Mouse (Mus musculus): ENCODE results near the gene Atrnl1. TPM values are rescaled to one million over a fixed set of nuclear protein-coding genes. Genes with fewer than 3 reads are reported as not detected.

The Atrnl1 gene
- polyA plus RNA-seq, 1 experiment from 2014 or later = 2.6 TPM

DNA sequence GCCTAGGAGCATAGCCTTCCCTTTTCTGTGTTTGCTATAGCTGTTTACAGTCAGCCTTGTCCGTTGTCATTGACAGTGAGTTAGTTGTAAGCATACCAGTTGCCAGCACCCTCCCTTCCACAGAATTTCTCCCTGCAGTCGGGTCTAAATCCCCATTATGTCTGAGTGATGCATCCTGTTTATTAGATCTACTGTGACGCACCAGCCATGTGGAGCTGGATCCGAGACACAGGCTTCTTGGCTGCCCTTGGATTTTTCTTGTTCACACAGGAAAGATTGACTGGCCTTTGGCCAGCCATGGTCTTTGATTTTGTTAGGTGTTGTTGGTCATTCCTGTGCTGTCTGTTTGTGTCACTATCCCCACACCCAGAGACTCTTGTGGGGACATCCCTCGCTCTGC lies 102.3 kb downstream of the Atrnl1 start:
- H3K9ac ChIP-seq (ENCODE audit: low read length) = no peak overlapping the region
- H3K36me3 ChIP-seq (ENCODE audit: control insufficient read depth, insufficient read depth) = peaks cover 9% of the 10 kb centered on the region; the same call in 1 of the 2 replicates
- H3K9me3 ChIP-seq (replicated peaks; ENCODE audit: control insufficient read depth, low read length) = no peaks in the 10 kb centered on the region
- WGBS = 68% methylated on average over 5 of the region's 5 CpGs
- no peaks in the 10 kb centered on the region for H3K27me3 ChIP-seq (ENCODE audit: control insufficient read depth, insufficient read depth, low read length)
- H3K4me2 ChIP-seq (ENCODE audit: low read depth, low read length) = no peak overlapping the region
- ATAC-seq (replicated peaks; ENCODE audit: extremely low read depth, insufficient read depth, low FRiP score) = no peak
- no peaks in the 10 kb centered on the region for H3K4me1 ChIP-seq (ENCODE audit: control insufficient read depth, insufficient read depth, low read length)
- no peak overlapping the region for H3K4me3 ChIP-seq (ENCODE audit: low read length)
- H3K27ac ChIP-seq (ENCODE audit: low read length) = no peak overlapping the region

DNA sequence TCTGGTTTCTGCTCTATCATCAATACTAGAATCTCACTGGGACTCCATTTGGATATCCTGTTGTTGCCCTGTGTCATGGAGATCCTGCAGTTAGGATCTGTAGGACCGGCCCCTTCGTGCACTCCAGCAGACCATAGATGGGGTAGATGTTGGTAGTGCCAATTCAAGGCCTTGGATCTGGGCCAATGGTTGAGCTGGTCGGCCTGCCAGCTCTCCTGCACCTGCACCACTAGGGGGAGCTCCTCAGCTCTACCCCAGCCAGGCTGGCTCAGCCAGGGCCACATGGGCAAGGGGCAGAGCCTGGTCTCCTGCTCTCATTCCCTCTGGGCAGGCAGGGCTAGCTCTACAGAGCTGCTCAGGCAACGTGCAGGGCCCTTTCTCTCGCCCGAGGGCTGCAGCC lies 114.1 kb downstream of the Atrnl1 start:
- no peaks in the 10 kb centered on the region for H3K9me3 ChIP-seq (replicated peaks; ENCODE audit: control insufficient read depth, low read length)
- no peak overlapping the region for H3K27ac ChIP-seq (ENCODE audit: low read length)
- H3K4me3 ChIP-seq (ENCODE audit: low read length) = no peak overlapping the region
- no peaks in the 10 kb centered on the region for H3K4me1 ChIP-seq (ENCODE audit: control insufficient read depth, insufficient read depth, low read length)
- H3K9ac ChIP-seq (ENCODE audit: low read length) = no peak overlapping the region
- no peaks in the 10 kb centered on the region for H3K27me3 ChIP-seq (ENCODE audit: control insufficient read depth, insufficient read depth, low read length)
- no peak overlapping the region for H3K4me2 ChIP-seq (ENCODE audit: low read depth, low read length)
- ATAC-seq (replicated peaks; ENCODE audit: extremely low read depth, insufficient read depth, low FRiP score) = no peak
- WGBS = 79% methylated on average over 6 of the region's 6 CpGs
- H3K36me3 ChIP-seq (ENCODE audit: control insufficient read depth, insufficient read depth) = no peaks in the 10 kb centered on the region

DNA sequence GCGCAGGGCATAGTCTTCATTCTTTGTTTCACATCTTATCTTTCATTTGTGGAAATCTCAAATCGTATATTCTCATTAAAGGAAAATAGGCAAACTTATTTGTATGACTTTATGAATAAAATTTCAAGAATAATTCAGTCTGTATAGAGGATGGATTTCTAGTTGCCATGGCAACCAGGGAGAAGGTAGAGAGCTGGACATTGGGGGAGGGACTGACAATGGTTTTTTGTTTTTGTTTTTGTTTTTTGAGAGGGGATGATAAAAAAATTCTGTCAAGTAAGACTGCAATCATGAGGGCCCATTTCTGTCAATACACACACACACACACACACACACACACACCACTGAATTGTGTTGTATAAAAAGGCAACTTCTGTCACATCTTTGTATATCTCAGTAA lies 114.5 kb downstream of the Atrnl1 start:
- H3K4me2 ChIP-seq (ENCODE audit: low read depth, low read length) = no peak overlapping the region
- WGBS = 91% methylated on average over 2 of the region's 2 CpGs
- ATAC-seq (replicated peaks; ENCODE audit: extremely low read depth, insufficient read depth, low FRiP score) = no peak
- no peaks in the 10 kb centered on the region for H3K4me1 ChIP-seq (ENCODE audit: control insufficient read depth, insufficient read depth, low read length)
- H3K27me3 ChIP-seq (ENCODE audit: control insufficient read depth, insufficient read depth, low read length) = no peaks in the 10 kb centered on the region
- H3K4me3 ChIP-seq (ENCODE audit: low read length) = no peak overlapping the region
- no peaks in the 10 kb centered on the region for H3K9me3 ChIP-seq (replicated peaks; ENCODE audit: control insufficient read depth, low read length)
- H3K27ac ChIP-seq (ENCODE audit: low read length) = no peak overlapping the region
- H3K36me3 ChIP-seq (ENCODE audit: control insufficient read depth, insufficient read depth) = no peaks in the 10 kb centered on the region
- H3K9ac ChIP-seq (ENCODE audit: low read length) = no peak overlapping the region

DNA sequence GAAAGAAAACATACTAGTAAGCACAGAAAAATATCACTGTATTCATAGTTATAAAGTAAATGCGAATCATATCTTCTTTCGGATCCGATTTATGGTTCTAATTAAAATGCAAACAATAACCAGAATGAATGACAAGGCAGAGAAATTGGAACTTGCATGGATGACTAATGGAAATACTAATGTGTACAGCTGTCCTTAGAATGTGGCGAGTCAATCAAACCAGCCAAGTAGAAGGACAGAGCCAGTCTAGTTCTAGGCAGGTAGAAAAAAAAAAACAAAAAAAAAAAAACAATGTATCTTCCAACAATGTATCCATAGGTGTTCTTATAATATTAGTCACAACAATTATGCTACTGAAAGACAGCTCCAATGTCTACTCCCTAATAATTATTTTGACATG lies 116.2 kb downstream of the Atrnl1 start:
- no peak overlapping the region for H3K4me3 ChIP-seq (ENCODE audit: low read length)
- no peaks in the 10 kb centered on the region for H3K36me3 ChIP-seq (ENCODE audit: control insufficient read depth, insufficient read depth)
- H3K9ac ChIP-seq (ENCODE audit: low read length) = no peak overlapping the region
- no peak overlapping the region for H3K27ac ChIP-seq (ENCODE audit: low read length)
- H3K4me2 ChIP-seq (ENCODE audit: low read depth, low read length) = no peak overlapping the region
- H3K9me3 ChIP-seq (replicated peaks; ENCODE audit: control insufficient read depth, low read length) = no peaks in the 10 kb centered on the region
- H3K27me3 ChIP-seq (ENCODE audit: control insufficient read depth, insufficient read depth, low read length) = no peaks in the 10 kb centered on the region
- ATAC-seq (replicated peaks; ENCODE audit: extremely low read depth, insufficient read depth, low FRiP score) = no peak
- WGBS = 97% methylated on average over 4 of the region's 4 CpGs
- no peaks in the 10 kb centered on the region for H3K4me1 ChIP-seq (ENCODE audit: control insufficient read depth, insufficient read depth, low read length)

DNA sequence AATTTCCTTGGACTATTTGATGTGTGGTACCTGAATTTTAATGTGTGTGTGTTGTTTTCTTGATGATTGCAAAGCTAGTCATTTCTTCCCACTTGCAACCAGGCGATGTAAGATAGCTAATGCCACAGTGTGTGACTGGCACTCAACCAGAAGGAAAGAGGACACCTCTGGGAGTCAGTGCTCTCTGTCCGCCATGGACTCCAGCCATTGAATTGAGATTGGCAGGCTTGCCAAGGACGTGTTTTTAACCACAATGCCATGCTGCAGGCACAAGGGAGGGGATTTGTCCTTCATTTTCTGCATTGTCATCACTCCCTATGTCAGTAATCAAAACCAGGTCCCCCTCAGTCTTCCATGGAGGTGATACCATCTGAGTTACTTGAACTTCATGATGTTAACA lies 126.6 kb downstream of the Atrnl1 start:
- Histone ChIP-seq H3K9me3 (replicated peaks; ENCODE audit: control insufficient read depth, low read length) (no peaks in the 10 kb centered on the region), H3K27me3 (ENCODE audit: control insufficient read depth, insufficient read depth, low read length) (no peaks in the 10 kb centered on the region), H3K9ac (ENCODE audit: low read length) (no peak overlapping the region), H3K27ac (ENCODE audit: low read length) (no peak overlapping the region), H3K4me3 (ENCODE audit: low read length) (no peak overlapping the region), H3K4me2 (ENCODE audit: low read depth, low read length) (no peak overlapping the region), H3K4me1 (ENCODE audit: control insufficient read depth, insufficient read depth, low read length) (no peaks in the 10 kb centered on the region), H3K36me3 (ENCODE audit: control insufficient read depth, insufficient read depth) (peaks cover 9% of the 10 kb centered on the region; the same call in 1 of the 2 replicates)
- ATAC-seq (replicated peaks; ENCODE audit: extremely low read depth, insufficient read depth, low FRiP score) = no peak
- WGBS = 78% methylated on average over 3 of the region's 3 CpGs

DNA sequence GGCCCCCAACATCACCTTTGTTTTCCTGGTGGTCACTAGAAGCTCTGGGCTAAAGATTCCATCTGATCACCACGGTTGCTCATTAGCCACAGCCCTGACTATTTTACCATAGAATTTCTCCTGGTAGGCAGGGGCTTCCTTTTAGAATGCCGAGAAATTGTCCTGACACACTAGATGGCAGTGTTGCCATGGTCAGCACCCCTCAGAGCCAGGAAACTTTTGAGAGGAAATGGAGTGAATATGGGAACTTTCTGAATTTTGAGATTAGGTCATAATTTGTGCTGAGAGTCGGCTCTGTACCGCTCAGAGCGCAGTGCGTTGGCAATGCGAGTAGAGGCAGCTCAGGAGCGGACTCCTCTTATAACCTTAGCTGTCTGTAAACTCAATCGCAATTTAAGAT lies 134.7 kb downstream of the Atrnl1 start:
- Histone ChIP-seq H3K4me3 (ENCODE audit: low read length) (no peak overlapping the region), H3K27ac (ENCODE audit: low read length) (no peak overlapping the region), H3K27me3 (ENCODE audit: control insufficient read depth, insufficient read depth, low read length) (no peaks in the 10 kb centered on the region), H3K9ac (ENCODE audit: low read length) (no peak overlapping the region), H3K36me3 (ENCODE audit: control insufficient read depth, insufficient read depth) (no peaks in the 10 kb centered on the region), H3K4me2 (ENCODE audit: low read depth, low read length) (no peak overlapping the region), H3K4me1 (ENCODE audit: control insufficient read depth, insufficient read depth, low read length) (no peaks in the 10 kb centered on the region), H3K9me3 (replicated peaks; ENCODE audit: control insufficient read depth, low read length) (no peaks in the 10 kb centered on the region)
- ATAC-seq (replicated peaks; ENCODE audit: extremely low read depth, insufficient read depth, low FRiP score) = no peak
- WGBS = 52% methylated on average over 9 of the region's 9 CpGs

DNA sequence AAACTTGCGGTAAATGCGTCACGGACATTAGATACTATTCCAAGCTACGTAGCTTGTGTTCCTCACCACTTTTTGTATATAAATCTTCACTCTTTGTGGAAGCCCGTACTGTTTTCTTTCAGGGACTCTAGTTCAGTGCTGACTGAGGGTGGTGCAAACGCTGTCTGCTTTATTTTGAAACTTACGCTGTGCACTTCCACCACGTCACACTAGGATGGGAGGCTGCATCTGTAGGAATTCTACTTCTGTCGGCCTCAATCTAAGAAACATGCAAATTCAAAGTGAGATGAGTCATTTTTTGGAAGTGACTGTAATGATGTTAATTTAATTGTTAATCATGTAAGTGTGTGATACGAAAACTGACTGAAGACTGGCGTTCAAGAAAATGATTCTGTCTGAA lies 135.7 kb downstream of the Atrnl1 start:
- 89% methylated on average over 11 of the region's 11 CpGs for WGBS

DNA sequence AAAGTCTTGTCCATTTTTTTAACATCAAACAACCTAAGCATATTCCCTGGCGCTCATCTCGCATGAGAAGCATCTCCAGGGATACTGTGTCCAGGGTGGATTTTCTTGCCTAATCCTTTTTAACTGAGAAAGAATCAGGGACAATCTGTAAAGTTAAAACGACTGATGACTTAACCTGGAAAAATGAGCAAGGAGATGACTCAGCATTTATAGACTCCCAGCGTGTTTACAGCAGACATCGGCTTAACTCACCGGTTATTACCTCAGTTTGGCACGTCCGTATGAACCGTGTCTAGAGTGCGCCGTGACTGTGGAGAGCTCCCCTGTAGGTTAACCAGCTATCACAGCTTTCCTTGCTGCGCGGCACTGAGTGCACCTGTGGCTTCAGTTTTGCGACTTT lies 141.4 kb downstream of the Atrnl1 start:
- Histone ChIP-seq H3K4me3 (ENCODE audit: low read length) (no peak overlapping the region), H3K4me2 (ENCODE audit: low read depth, low read length) (no peak overlapping the region), H3K27me3 (ENCODE audit: control insufficient read depth, insufficient read depth, low read length) (no peaks in the 10 kb centered on the region), H3K36me3 (ENCODE audit: control insufficient read depth, insufficient read depth) (no peaks in the 10 kb centered on the region), H3K9me3 (replicated peaks; ENCODE audit: control insufficient read depth, low read length) (no peaks in the 10 kb centered on the region), H3K9ac (ENCODE audit: low read length) (no peak overlapping the region), H3K4me1 (ENCODE audit: control insufficient read depth, insufficient read depth, low read length) (no peaks in the 10 kb centered on the region), H3K27ac (ENCODE audit: low read length) (no peak overlapping the region)
- 94% methylated on average over 14 of the region's 14 CpGs for WGBS
- no peak for ATAC-seq (replicated peaks; ENCODE audit: extremely low read depth, insufficient read depth, low FRiP score)

More for the DNA sequence above, 135.7 kb downstream of the Atrnl1 start:
- Histone ChIP-seq H3K27ac (ENCODE audit: low read length) (no peak overlapping the region), H3K4me1 (ENCODE audit: control insufficient read depth, insufficient read depth, low read length) (no peaks in the 10 kb centered on the region), H3K4me2 (ENCODE audit: low read depth, low read length) (no peak overlapping the region), H3K36me3 (ENCODE audit: control insufficient read depth, insufficient read depth) (no peaks in the 10 kb centered on the region), H3K4me3 (ENCODE audit: low read length) (no peak overlapping the region), H3K9me3 (replicated peaks; ENCODE audit: control insufficient read depth, low read length) (no peaks in the 10 kb centered on the region), H3K9ac (ENCODE audit: low read length) (no peak overlapping the region), H3K27me3 (ENCODE audit: control insufficient read depth, insufficient read depth, low read length) (no peaks in the 10 kb centered on the region)
- ATAC-seq (replicated peaks; ENCODE audit: extremely low read depth, insufficient read depth, low FRiP score) = no peak

DNA sequence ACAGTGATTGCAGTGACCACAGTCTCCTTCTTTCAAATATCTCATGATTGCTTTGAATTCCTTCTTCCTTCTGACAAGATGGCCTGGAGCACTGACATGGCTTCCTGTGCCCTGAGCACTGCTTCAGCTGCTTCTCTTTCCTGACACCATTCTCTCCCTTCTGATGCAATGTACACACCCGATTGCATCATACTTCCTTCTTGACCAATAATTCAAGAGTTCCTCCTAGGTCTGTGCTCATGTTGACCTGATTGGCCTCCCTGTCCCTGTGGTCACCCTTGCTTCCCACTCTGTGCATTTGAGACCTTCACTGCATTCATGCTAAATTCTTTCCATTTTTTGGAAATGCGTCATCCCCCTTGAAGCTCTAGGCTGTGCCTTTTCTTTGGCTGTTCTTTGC lies 151.7 kb downstream of the Atrnl1 start:
- Histone ChIP-seq H3K9ac (ENCODE audit: low read length) (no peak overlapping the region), H3K27me3 (ENCODE audit: control insufficient read depth, insufficient read depth, low read length) (no peaks in the 10 kb centered on the region), H3K4me1 (ENCODE audit: control insufficient read depth, insufficient read depth, low read length) (peaks cover 3% of the 10 kb centered on the region), H3K27ac (ENCODE audit: low read length) (no peak overlapping the region), H3K4me2 (ENCODE audit: low read depth, low read length) (no peak overlapping the region), H3K9me3 (replicated peaks; ENCODE audit: control insufficient read depth, low read length) (no peaks in the 10 kb centered on the region), H3K36me3 (ENCODE audit: control insufficient read depth, insufficient read depth) (0 out of 2 replicates have a peak, but pooled peaks cover 3% of the 10 kb centered on the region), H3K4me3 (ENCODE audit: low read length) (no peak overlapping the region)
- ATAC-seq (replicated peaks; ENCODE audit: extremely low read depth, insufficient read depth, low FRiP score) = no peak
- 67% methylated on average over 2 of the region's 2 CpGs for WGBS
